Mouse (Mus musculus): ENCODE data around the gene Gm20498.

- TF ChIP-seq POLR2A (IDR thresholded peaks at IDR 0.05; ENCODE audit: insufficient read depth, low read depth, low read length) (no peak), CTCF (IDR thresholded peaks at IDR 0.05) (no peak)
These were observed 207.7 kb downstream of the Gm20498 start for GRCm38 (mm10) chr12:81324991-81325390.
